28 mouse cellular contexts compared by ENCODE assay signal in the genomic region with DNA sequence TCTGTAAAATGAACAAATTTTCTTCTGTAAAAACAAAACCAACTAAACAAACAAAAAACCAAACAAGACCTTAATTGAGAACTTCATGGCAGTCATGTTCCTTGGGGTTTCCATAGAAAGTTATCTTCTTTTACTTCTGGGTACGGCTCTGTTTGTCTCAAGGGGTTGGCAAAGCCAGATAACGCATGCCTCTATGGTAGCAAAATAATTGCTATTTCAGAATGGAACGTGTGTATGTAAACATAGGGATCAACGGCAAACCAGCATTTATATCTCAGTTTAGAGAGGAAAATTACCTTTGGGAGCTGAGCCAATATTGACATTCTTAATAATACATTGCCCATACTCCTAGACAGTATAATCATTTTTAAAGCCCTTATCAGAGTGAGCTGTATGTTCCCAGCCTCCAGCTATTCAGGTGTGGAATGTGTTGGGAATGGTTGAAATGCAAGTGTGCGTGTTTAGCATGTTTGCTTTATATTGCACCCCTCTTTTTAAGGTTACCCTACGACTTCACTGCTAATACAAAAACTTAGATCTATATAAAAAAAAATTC. TPM values are rescaled to one million over a fixed set of nuclear protein-coding genes. Genes with fewer than 3 reads are reported as not detected.
DNase-seq lines count a peak whose midpoint lies in the region; ATAC-seq and TF ChIP-seq lines count a peak whose summit lies in the region.
"Had no signal": no experiment of that assay in that cellular context is flagged by ENCODE, and none has a peak within 500 bp of the region (broad histone marks: within the 10 kb centered on the region; RNA-seq: fewer than 3 reads in every experiment).

No protein-coding gene starts in this region.

- no peak overlapping the region for H3K27ac ChIP-seq in intestine, embryonic 15.5 days
- H3K27ac ChIP-seq in intestine, postnatal 0 days (ENCODE audit: low read depth, low read length), result no peak overlapping the region
- no peak overlapping the region for H3K27ac ChIP-seq in lung, embryonic 16.5 days (ENCODE audit: low read length)
- no peak overlapping the region for H3K27ac ChIP-seq in intestine, embryonic 16.5 days (ENCODE audit: low read length)
- H3K27ac ChIP-seq in stomach, embryonic 16.5 days (ENCODE audit: low read length), result no peak overlapping the region
- no peak overlapping the region for H3K27ac ChIP-seq in heart, adult 2 months
- H3K27ac ChIP-seq: embryonic facial prominence, embryonic 10.5 days; embryonic facial prominence, embryonic 13.5 days; forebrain, embryonic 12.5 days; forebrain, embryonic 15.5 days; hindbrain, embryonic 12.5 days had no signal

- peak; percentile 47; the same call in 1 of the 2 replicates for ATAC-seq in intestine, embryonic 15.5 days
- no peak for ATAC-seq in intestine, postnatal 0 days
- ATAC-seq in lung, embryonic 16.5 days (ENCODE audit: low read depth), result peak; percentile 59; the same call in 1 of the 2 replicates
- ATAC-seq in intestine, embryonic 16.5 days, result peak; percentile 55; the same call in 1 of the 2 replicates
- ATAC-seq in stomach, embryonic 16.5 days (ENCODE audit: insufficient read depth, low FRiP score), result peak; percentile 81
- ATAC-seq: activated CD4-positive, CD25-positive, alpha-beta regulatory T cell, adult 4 months; forebrain, embryonic 15.5 days had no signal

- H3K4me2 ChIP-seq in intestine, embryonic 15.5 days (replicated peaks), result no peak overlapping the region
- no peak overlapping the region for H3K4me2 ChIP-seq in intestine, postnatal 0 days (replicated peaks; ENCODE audit: low read depth)
- H3K4me2 ChIP-seq in lung, embryonic 16.5 days (ENCODE audit: low read depth, low read length), result no peak overlapping the region
- H3K4me2 ChIP-seq in intestine, embryonic 16.5 days (ENCODE audit: low read depth, low read length), result no peak overlapping the region
- no peak overlapping the region for H3K4me2 ChIP-seq in stomach, embryonic 16.5 days (ENCODE audit: low read depth, low read length)
- H3K4me2 ChIP-seq: embryonic facial prominence, embryonic 13.5 days; forebrain, embryonic 12.5 days; forebrain, embryonic 15.5 days; heart, embryonic 11.5 days; hindbrain, embryonic 12.5 days had no signal

- no peak overlapping the region for H3K9ac ChIP-seq in intestine, embryonic 15.5 days
- no peak overlapping the region for H3K9ac ChIP-seq in intestine, postnatal 0 days (ENCODE audit: low read depth, low read length)
- no peak overlapping the region for H3K9ac ChIP-seq in lung, embryonic 16.5 days (ENCODE audit: low read length)
- no peak overlapping the region for H3K9ac ChIP-seq in intestine, embryonic 16.5 days (ENCODE audit: low read depth, low read length)
- no peak overlapping the region for H3K9ac ChIP-seq in stomach, embryonic 16.5 days (ENCODE audit: low read length)
- no peak overlapping the region for H3K9ac ChIP-seq in heart, adult 2 months (ENCODE audit: low read depth, low read length)
- H3K9ac ChIP-seq: embryonic facial prominence, embryonic 13.5 days; forebrain, embryonic 12.5 days; forebrain, embryonic 15.5 days; hindbrain, embryonic 12.5 days had no signal

- peaks cover 23% of the 10 kb centered on the region for H3K27me3 ChIP-seq in intestine, embryonic 15.5 days (replicated peaks)
- H3K27me3 ChIP-seq in intestine, postnatal 0 days (replicated peaks; ENCODE audit: control insufficient read depth, insufficient read depth, low read length), result peaks cover 13% of the 10 kb centered on the region
- peaks cover 5% of the 10 kb centered on the region; the same call in 1 of the 2 replicates for H3K27me3 ChIP-seq in lung, embryonic 16.5 days (ENCODE audit: control insufficient read depth, insufficient read depth, low read depth, low read length)
- H3K27me3 ChIP-seq in intestine, embryonic 16.5 days (replicated peaks; ENCODE audit: control insufficient read depth, insufficient read depth, low read length), result peaks cover 16% of the 10 kb centered on the region; the same call in 1 of the 2 replicates
- peaks cover 7% of the 10 kb centered on the region; the same call in 1 of the 2 replicates for H3K27me3 ChIP-seq in stomach, embryonic 16.5 days (ENCODE audit: control insufficient read depth, insufficient read depth, low read length)
- H3K27me3 ChIP-seq in heart, adult 2 months (ENCODE audit: control insufficient read depth, insufficient read depth, low read length), result peaks cover 4% of the 10 kb centered on the region; the same call in 1 of the 2 replicates
- H3K27me3 ChIP-seq: forebrain, embryonic 15.5 days had no signal

- WGBS in intestine, embryonic 15.5 days, result 46% methylated on average over 6 of the region's 6 CpGs
- 33% methylated on average over 6 of the region's 6 CpGs for WGBS in intestine, postnatal 0 days
- 33% methylated on average over 6 of the region's 6 CpGs for WGBS in lung, embryonic 16.5 days
- WGBS in intestine, embryonic 16.5 days, result 50% methylated on average over 6 of the region's 6 CpGs
- 33% methylated on average over 6 of the region's 6 CpGs for WGBS in stomach, embryonic 16.5 days
- 72% methylated on average over 6 of the region's 6 CpGs for WGBS in heart, adult 2 months

- TF ChIP-seq CTCF in intestine, postnatal 0 days (IDR thresholded peaks at IDR 0.05; ENCODE audit: low read depth), result no peak
- TF ChIP-seq CTCF in heart, adult 2 months (IDR thresholded peaks at IDR 0.05), result no peak

- H3K9me3 ChIP-seq in intestine, embryonic 15.5 days, result no peaks in the 10 kb centered on the region
- no peaks in the 10 kb centered on the region for H3K9me3 ChIP-seq in intestine, postnatal 0 days (ENCODE audit: control insufficient read depth)
- H3K9me3 ChIP-seq in lung, embryonic 16.5 days (ENCODE audit: control insufficient read depth, low read length), result no peaks in the 10 kb centered on the region
- no peaks in the 10 kb centered on the region for H3K9me3 ChIP-seq in intestine, embryonic 16.5 days (ENCODE audit: control insufficient read depth, low read length)
- no peaks in the 10 kb centered on the region for H3K9me3 ChIP-seq in stomach, embryonic 16.5 days (replicated peaks; ENCODE audit: control insufficient read depth, low read length)
- H3K9me3 ChIP-seq: embryonic facial prominence, embryonic 10.5 days; embryonic facial prominence, embryonic 13.5 days; forebrain, embryonic 12.5 days; forebrain, embryonic 15.5 days; hindbrain, embryonic 12.5 days had no signal

- no peaks in the 10 kb centered on the region for H3K36me3 ChIP-seq in intestine, embryonic 15.5 days
- no peaks in the 10 kb centered on the region for H3K36me3 ChIP-seq in intestine, postnatal 0 days (ENCODE audit: control insufficient read depth, insufficient read depth)
- no peaks in the 10 kb centered on the region for H3K36me3 ChIP-seq in lung, embryonic 16.5 days (ENCODE audit: control insufficient read depth, insufficient read depth, low read length)
- no peaks in the 10 kb centered on the region for H3K36me3 ChIP-seq in intestine, embryonic 16.5 days (ENCODE audit: control insufficient read depth, insufficient read depth, low read length)
- H3K36me3 ChIP-seq in stomach, embryonic 16.5 days (ENCODE audit: control insufficient read depth, insufficient read depth, low read length), result no peaks in the 10 kb centered on the region
- H3K36me3 ChIP-seq in heart, adult 2 months (ENCODE audit: control insufficient read depth, insufficient read depth, low read length), result no peaks in the 10 kb centered on the region
- H3K36me3 ChIP-seq: embryonic facial prominence, embryonic 10.5 days; embryonic facial prominence, embryonic 13.5 days; forebrain, embryonic 12.5 days; forebrain, embryonic 15.5 days; hindbrain, embryonic 12.5 days had no signal

- no peak for TF ChIP-seq POLR2A in heart, adult 2 months (IDR thresholded peaks at IDR 0.05; ENCODE audit: insufficient read depth, low read depth, low read length)

- no peak for DNase-seq in lung, postnatal 25 days (ENCODE audit: low spot score)
- no peak for DNase-seq in frontal cortex, adult 2 months (ENCODE audit: extremely low spot score in 1 of 2, low spot score in 1 of 2)
- DNase-seq in heart, adult 2 months, result no peak
- DNase-seq: adrenal gland, adult 8-10 months; adrenal gland, postnatal 25 days; cerebellum, adult 11-12 months; cerebellum, adult 8-10 months; cerebellum, postnatal 10 days; cerebellum, postnatal 36 days; embryo, embryonic 11 days; gastrocnemius, postnatal 10 days; gastrocnemius, postnatal 36 days had no signal

- H3K4me3 ChIP-seq in intestine, embryonic 15.5 days (replicated peaks), result no peak overlapping the region
- H3K4me3 ChIP-seq in intestine, postnatal 0 days (ENCODE audit: low read depth, low read length), result no peak overlapping the region
- H3K4me3 ChIP-seq in lung, embryonic 16.5 days (ENCODE audit: low read length), result no peak overlapping the region
- no peak overlapping the region for H3K4me3 ChIP-seq in intestine, embryonic 16.5 days (ENCODE audit: low read length)
- no peak overlapping the region for H3K4me3 ChIP-seq in stomach, embryonic 16.5 days (replicated peaks; ENCODE audit: low read length)
- no peak overlapping the region for H3K4me3 ChIP-seq in heart, adult 2 months
- H3K4me3 ChIP-seq: embryonic facial prominence, embryonic 10.5 days; embryonic facial prominence, embryonic 13.5 days; erythroblast, embryonic 14.5 days; forebrain, embryonic 12.5 days; forebrain, embryonic 15.5 days; hindbrain, embryonic 12.5 days had no signal

- intact Hi-C loops in heart, adult 2 months (cut with DNase I), result no loop called here

- H3K79me2 ChIP-seq in heart, adult 2 months (replicated peaks; ENCODE audit: control insufficient read depth, insufficient read depth, low read length), result no peaks in the 10 kb centered on the region

- no peak for TF ChIP-seq EP300 in heart, adult 2 months (IDR thresholded peaks at IDR 0.05; ENCODE audit: insufficient read depth, low read depth, low read length)

- 0 out of 2 replicates have a peak, but pooled peaks cover 7% of the 10 kb centered on the region for H3K4me1 ChIP-seq in intestine, embryonic 15.5 days (replicated peaks)
- no peaks in the 10 kb centered on the region for H3K4me1 ChIP-seq in intestine, postnatal 0 days (replicated peaks; ENCODE audit: control insufficient read depth, insufficient read depth, low read length)
- no peaks in the 10 kb centered on the region for H3K4me1 ChIP-seq in lung, embryonic 16.5 days (replicated peaks; ENCODE audit: control insufficient read depth, insufficient read depth, low read length)
- H3K4me1 ChIP-seq in intestine, embryonic 16.5 days (ENCODE audit: control insufficient read depth, insufficient read depth, low read length), result no peaks in the 10 kb centered on the region
- peaks cover 4% of the 10 kb centered on the region; the same call in 1 of the 2 replicates for H3K4me1 ChIP-seq in stomach, embryonic 16.5 days (ENCODE audit: control insufficient read depth, insufficient read depth, low read length)
- no peaks in the 10 kb centered on the region for H3K4me1 ChIP-seq in heart, adult 2 months (ENCODE audit: control insufficient read depth, insufficient read depth, low read length)

RNA-seq across cellular contexts. Expression of a gene that starts 1.9 kb away (rescaled TPM):
- polyA plus RNA-seq in intestine, embryonic 15.5 days (2015; fragmentation: Nextera tagmentation; extraction: Ambion mirVana), result 0.13 and 0.16 TPM in 2 replicates
- polyA plus RNA-seq in intestine, postnatal 0 days (2015; fragmentation: Nextera tagmentation; extraction: Ambion mirVana), result 0.05 TPM in 1 of 2 replicates, not detected in the other
- 0.25 and 0.44 TPM in 2 replicates for polyA plus RNA-seq in lung, embryonic 16.5 days (2015; fragmentation: Nextera tagmentation; extraction: Ambion mirVana)
- 0.02 and 0.11 TPM in 2 replicates for polyA plus RNA-seq in intestine, embryonic 16.5 days (2015; fragmentation: Nextera tagmentation; extraction: Ambion mirVana)
- 3.1 and 3.2 TPM in 2 replicates for polyA plus RNA-seq in stomach, embryonic 16.5 days (2015; fragmentation: Nextera tagmentation; extraction: Ambion mirVana)
- 36.7 and 37.7 TPM in 2 replicates for polyA plus RNA-seq in frontal cortex, adult 2 months (2012; rRNA removed)
- 1 to 10 TPM; 1.4 to 3.8 TPM for total RNA-seq in heart, adult 2 months (2021)
- not detected in 2 replicates for polyA plus RNA-seq in heart, adult 2 months (2012; rRNA removed)
- total RNA-seq: adrenal gland, postnatal 25 days; granulocyte monocyte progenitor cell, adult 5-6 weeks; hematopoietic stem cell, adult 5-6 weeks had no signal
- polyA plus RNA-seq: activated CD4-positive, CD25-positive, alpha-beta regulatory T cell, adult 4 months; erythroblast, embryonic 14.5 days; heart, postnatal 0 days had no signal
